Mouse (Mus musculus): ENCODE measurements at regions not wholly inside any gene's neighbourhood (a gene's known extent, or its start where the extent isn't known, plus 50 kb on each side); places are given as distances from the start of the nearest gene placed in this dataset.

GRCm38 (mm10) chr1:71925501-71925900 is 272.5 kb upstream of the Fn1 start:
- H3K27ac ChIP-seq (ENCODE audit: insufficient read depth, low read length): no peak overlapping the region
- H3K4me1 ChIP-seq (ENCODE audit: control insufficient read depth, insufficient read depth, low read length): no peaks in the 10 kb centered on the region
- TF ChIP-seq POLR2A (IDR thresholded peaks at IDR 0.05; ENCODE audit: low read depth, low read length) (no peak), CTCF (IDR thresholded peaks at IDR 0.05; ENCODE audit: borderline replicate concordance, insufficient read depth, low read length) (no peak)
- no peak overlapping the region for H3K4me3 ChIP-seq (ENCODE audit: insufficient read depth, low read length)

- H3K4me3 ChIP-seq (ENCODE audit: insufficient read depth, low read length): no peak overlapping the region
- no peaks in the 10 kb centered on the region for H3K4me1 ChIP-seq (ENCODE audit: control insufficient read depth, insufficient read depth, low read length)
- no peak for TF ChIP-seq POLR2A (IDR thresholded peaks at IDR 0.05; ENCODE audit: low read depth, low read length)
- no peak for TF ChIP-seq CTCF (IDR thresholded peaks at IDR 0.05; ENCODE audit: borderline replicate concordance, insufficient read depth, low read length)
- H3K27ac ChIP-seq (ENCODE audit: insufficient read depth, low read length): no peak overlapping the region
These were observed 271.9 kb upstream of the Fn1 start for GRCm38 (mm10) chr1:71924884-71925283.

- Histone ChIP-seq H3K27ac (ENCODE audit: insufficient read depth, low read length) (no peak overlapping the region), H3K4me1 (ENCODE audit: control insufficient read depth, insufficient read depth, low read length) (no peaks in the 10 kb centered on the region), H3K4me3 (ENCODE audit: insufficient read depth, low read length) (no peak overlapping the region)
- no peak for TF ChIP-seq POLR2A (IDR thresholded peaks at IDR 0.05; ENCODE audit: low read depth, low read length)
- TF ChIP-seq CTCF (IDR thresholded peaks at IDR 0.05; ENCODE audit: borderline replicate concordance, insufficient read depth, low read length): no peak
These were observed 270.7 kb upstream of the Fn1 start for GRCm38 (mm10) chr1:71923731-71924130.

GRCm38 (mm10) chr1:71921456-71921855 is 268.5 kb upstream of the Fn1 start:
- TF ChIP-seq CTCF (IDR thresholded peaks at IDR 0.05; ENCODE audit: borderline replicate concordance, insufficient read depth, low read length) (no peak), POLR2A (IDR thresholded peaks at IDR 0.05; ENCODE audit: low read depth, low read length) (no peak)
- Histone ChIP-seq H3K4me3 (ENCODE audit: insufficient read depth, low read length) (no peak overlapping the region), H3K4me1 (ENCODE audit: control insufficient read depth, insufficient read depth, low read length) (peaks cover 3% of the 10 kb centered on the region), H3K27ac (ENCODE audit: insufficient read depth, low read length) (no peak overlapping the region)

- Histone ChIP-seq H3K4me3 (ENCODE audit: insufficient read depth, low read length) (no peak overlapping the region), H3K27ac (ENCODE audit: insufficient read depth, low read length) (peak overlapping the region; percentile 69; the same call in 1 of the 2 replicates), H3K4me1 (ENCODE audit: control insufficient read depth, insufficient read depth, low read length) (peaks cover 5% of the 10 kb centered on the region)
- TF ChIP-seq POLR2A (IDR thresholded peaks at IDR 0.05; ENCODE audit: low read depth, low read length) (no peak), CTCF (IDR thresholded peaks at IDR 0.05; ENCODE audit: borderline replicate concordance, insufficient read depth, low read length) (no peak)
These were observed 266.9 kb upstream of the Fn1 start for GRCm38 (mm10) chr1:71919891-71920290.

GRCm38 (mm10) chr1:71917021-71917420 is 264.0 kb upstream of the Fn1 start:
- TF ChIP-seq CTCF (IDR thresholded peaks at IDR 0.05; ENCODE audit: borderline replicate concordance, insufficient read depth, low read length): no peak
- peaks cover 7% of the 10 kb centered on the region for H3K4me1 ChIP-seq (ENCODE audit: control insufficient read depth, insufficient read depth, low read length)
- H3K4me3 ChIP-seq (ENCODE audit: insufficient read depth, low read length): no peak overlapping the region
- H3K27ac ChIP-seq (ENCODE audit: insufficient read depth, low read length): peak overlapping the region; percentile 57

- Histone ChIP-seq H3K4me1 (ENCODE audit: control insufficient read depth, insufficient read depth, low read length) (peaks cover 7% of the 10 kb centered on the region), H3K4me3 (ENCODE audit: insufficient read depth, low read length) (no peak overlapping the region), H3K27ac (ENCODE audit: insufficient read depth, low read length) (no peak overlapping the region)
- no peak for TF ChIP-seq CTCF (IDR thresholded peaks at IDR 0.05; ENCODE audit: borderline replicate concordance, insufficient read depth, low read length)
- TF ChIP-seq POLR2A (IDR thresholded peaks at IDR 0.05; ENCODE audit: low read depth, low read length): no peak
These were observed 261.4 kb upstream of the Fn1 start for GRCm38 (mm10) chr1:71914439-71914838.

- H3K27ac ChIP-seq (ENCODE audit: insufficient read depth, low read length): peak overlapping the region; percentile 92
- no peak overlapping the region for H3K4me3 ChIP-seq (ENCODE audit: insufficient read depth, low read length)
- no peak for TF ChIP-seq CTCF (IDR thresholded peaks at IDR 0.05; ENCODE audit: borderline replicate concordance, insufficient read depth, low read length)
- no peak for TF ChIP-seq POLR2A (IDR thresholded peaks at IDR 0.05; ENCODE audit: low read depth, low read length)
- peaks cover 7% of the 10 kb centered on the region for H3K4me1 ChIP-seq (ENCODE audit: control insufficient read depth, insufficient read depth, low read length)
These were observed 260.2 kb upstream of the Fn1 start for GRCm38 (mm10) chr1:71913221-71913620.

GRCm38 (mm10) chr1:71912441-71912840 is 259.4 kb upstream of the Fn1 start:
- Histone ChIP-seq H3K27ac (ENCODE audit: insufficient read depth, low read length) (peak overlapping the region; percentile 92), H3K4me1 (ENCODE audit: control insufficient read depth, insufficient read depth, low read length) (peaks cover 7% of the 10 kb centered on the region), H3K4me3 (ENCODE audit: insufficient read depth, low read length) (no peak overlapping the region)
- TF ChIP-seq POLR2A (IDR thresholded peaks at IDR 0.05; ENCODE audit: low read depth, low read length) (no peak), CTCF (IDR thresholded peaks at IDR 0.05; ENCODE audit: borderline replicate concordance, insufficient read depth, low read length) (no peak)

- TF ChIP-seq POLR2A (IDR thresholded peaks at IDR 0.05; ENCODE audit: low read depth, low read length) (no peak), CTCF (IDR thresholded peaks at IDR 0.05; ENCODE audit: borderline replicate concordance, insufficient read depth, low read length) (no peak)
- no peak overlapping the region for H3K4me3 ChIP-seq (ENCODE audit: insufficient read depth, low read length)
- H3K27ac ChIP-seq (ENCODE audit: insufficient read depth, low read length): peak overlapping the region; percentile 94
- peaks cover 2% of the 10 kb centered on the region for H3K4me1 ChIP-seq (ENCODE audit: control insufficient read depth, insufficient read depth, low read length)
These were observed 257.1 kb upstream of the Fn1 start for GRCm38 (mm10) chr1:71910125-71910524.
